Mouse (Mus musculus): ENCODE measurements around the gene Myo1g. TPM values are rescaled to one million over a fixed set of nuclear protein-coding genes. Genes with fewer than 3 reads are reported as not detected.
A peak's percentile ranks its signal among the peaks of the same experiment; 100 is the strongest.

The Myo1g gene
- polyA plus RNA-seq, 1 experiment from 2014 or later: 0.06 TPM

GRCm38 (mm10) chr11:6522782-6523525 lies 2.2 kb upstream of the Myo1g start:
- CTCF ChIA-PET: no interaction called here
- no peak for DNase-seq (ENCODE audit: low read depth, low spot score)
- in situ Hi-C loops (cut with MboI; ENCODE audit: low pct_unique_long_range_greater_than_20kb): no loop called here
- POLR2A ChIA-PET: interaction anchor here (2.3 kb wide), 1 partner anchor 35 kb away, joined by 6 read pairs; no protein-coding TSS in a partner anchor
- H3K27me3 ChIP-seq: no peaks in the 10 kb centered on the region
- TF ChIP-seq CTCF (IDR thresholded peaks at IDR 0.05): no peak
- no peak for ATAC-seq

- DNase-seq (ENCODE audit: low read depth, low spot score) (no peak), ATAC-seq (no peak)
- TF ChIP-seq CTCF (IDR thresholded peaks at IDR 0.05): no peak
- CTCF ChIA-PET: interaction anchor here (1.6 kb wide), 1 partner anchor 15 kb away, joined by 3 read pairs; no protein-coding TSS in a partner anchor
- POLR2A ChIA-PET: no interaction called here
- in situ Hi-C loops (cut with MboI; ENCODE audit: low pct_unique_long_range_greater_than_20kb): no loop called here
- H3K27me3 ChIP-seq: no peaks in the 10 kb centered on the region
These were observed 1.2 kb downstream of the Myo1g start for GRCm38 (mm10) chr11:6519491-6520033.

- peaks cover 7% of the 10 kb centered on the region for H3K27me3 ChIP-seq
- TF ChIP-seq CTCF (IDR thresholded peaks at IDR 0.05): no peak
- POLR2A ChIA-PET: no interaction called here
- in situ Hi-C loops (cut with MboI; ENCODE audit: low pct_unique_long_range_greater_than_20kb): no loop called here
- DNase-seq (ENCODE audit: low read depth, low spot score) (no peak), ATAC-seq (no peak)
- CTCF ChIA-PET: interaction anchor here (1.2 kb wide), 1 partner anchor 25 kb away, joined by 3 read pairs; no protein-coding TSS in a partner anchor
These were observed 5.9 kb downstream of the Myo1g start for GRCm38 (mm10) chr11:6514837-6515236.

- CTCF ChIA-PET: no interaction called here
- no peak for ATAC-seq
These were observed 12.4 kb downstream of the Myo1g start for GRCm38 (mm10) chr11:6508269-6508876.

GRCm38 (mm10) chr11:6506516-6506915 lies 14.2 kb downstream of the Myo1g start:
- in situ Hi-C loops (cut with MboI; ENCODE audit: low pct_unique_long_range_greater_than_20kb): no loop called here
- ChIA-PET POLR2A (no interaction called here), CTCF (no interaction called here)
- no peak for DNase-seq (ENCODE audit: low read depth, low spot score)
- no peak for TF ChIP-seq CTCF (IDR thresholded peaks at IDR 0.05)
- no peak for ATAC-seq
- peaks cover under 1% of the 10 kb centered on the region for H3K27me3 ChIP-seq

More at GRCm38 (mm10) chr11:6508269-6508876, 12.4 kb downstream of the Myo1g start:
- no peak for DNase-seq (ENCODE audit: low read depth, low spot score)
- in situ Hi-C loops (cut with MboI; ENCODE audit: low pct_unique_long_range_greater_than_20kb): no loop called here
- no peak for TF ChIP-seq CTCF (IDR thresholded peaks at IDR 0.05)
- H3K27me3 ChIP-seq: peaks cover 7% of the 10 kb centered on the region
- POLR2A ChIA-PET: no interaction called here

- ChIA-PET CTCF (interaction anchor here (1.0 kb wide), 1 partner anchor 15 kb away, joined by 3 read pairs; no protein-coding TSS in a partner anchor), POLR2A (no interaction called here)
- DNase-seq (ENCODE audit: low read depth, low spot score) (no peak), ATAC-seq (no peak)
- in situ Hi-C loops (cut with MboI; ENCODE audit: low pct_unique_long_range_greater_than_20kb): no loop called here
- TF ChIP-seq CTCF (IDR thresholded peaks at IDR 0.05): no peak
- no peaks in the 10 kb centered on the region for H3K27me3 ChIP-seq
These were observed 16.1 kb downstream of the Myo1g start for GRCm38 (mm10) chr11:6504689-6505088.

GRCm38 (mm10) chr11:6504226-6504625 lies 16.5 kb downstream of the Myo1g start:
- POLR2A ChIA-PET: no interaction called here
- in situ Hi-C loops (cut with MboI; ENCODE audit: low pct_unique_long_range_greater_than_20kb): no loop called here
- DNase-seq (ENCODE audit: low read depth, low spot score) (no peak), ATAC-seq (no peak)
- H3K27me3 ChIP-seq: no peaks in the 10 kb centered on the region
- CTCF ChIA-PET: interaction anchor here (1.0 to 1.7 kb wide), 3 partner anchors 8 to 16 kb away, joined by 3 to 4 read pairs (median 4); no protein-coding TSS in a partner anchor
- no peak for TF ChIP-seq CTCF (IDR thresholded peaks at IDR 0.05)

- POLR2A ChIA-PET: no interaction called here
- H3K27me3 ChIP-seq: no peaks in the 10 kb centered on the region
- no peak for ATAC-seq
- CTCF ChIA-PET: no interaction called here
- no peak for DNase-seq (ENCODE audit: low read depth, low spot score)
- no peak for TF ChIP-seq CTCF (IDR thresholded peaks at IDR 0.05)
- in situ Hi-C loops (cut with MboI; ENCODE audit: low pct_unique_long_range_greater_than_20kb): no loop called here
These were observed 18.3 kb downstream of the Myo1g start for GRCm38 (mm10) chr11:6502506-6502905.

GRCm38 (mm10) chr11:6497311-6497948 lies 23.3 kb downstream of the Myo1g start:
- ChIA-PET POLR2A (no interaction called here), CTCF (no interaction called here)
- no peaks in the 10 kb centered on the region for H3K27me3 ChIP-seq
- in situ Hi-C loops (cut with MboI; ENCODE audit: low pct_unique_long_range_greater_than_20kb): no loop called here
- no peak for DNase-seq (ENCODE audit: low read depth, low spot score)
- no peak for TF ChIP-seq CTCF (IDR thresholded peaks at IDR 0.05)
- ATAC-seq: no peak

- ATAC-seq (peak; percentile 48), DNase-seq (ENCODE audit: low read depth, low spot score) (no peak)
- TF ChIP-seq CTCF (IDR thresholded peaks at IDR 0.05): peak; percentile 78
- no peaks in the 10 kb centered on the region for H3K27me3 ChIP-seq
- ChIA-PET CTCF (interaction anchor here (0.7 to 1.9 kb wide), 8 partner anchors 9 to 53 kb away, joined by 3 to 6 read pairs (median 3); no protein-coding TSS in a partner anchor), POLR2A (interaction anchor here (1.6 to 2.9 kb wide), 2 partner anchors 16 to 23 kb away, joined by 5 to 15 read pairs; no protein-coding TSS in a partner anchor)
- in situ Hi-C loops (cut with MboI; ENCODE audit: low pct_unique_long_range_greater_than_20kb): no loop called here
These were observed 30.9 kb downstream of the Myo1g start for GRCm38 (mm10) chr11:6489691-6490503.
